Mouse (Mus musculus) midbrain, embryonic 14.5 days (tissue): ENCODE measurements around the gene Plscr1. TPM values are rescaled to one million over a fixed set of nuclear protein-coding genes. Genes with fewer than 3 reads are reported as not detected.

Experiments used
- ATAC-seq: fragments of 200-750 bp; cut with Nextera tagmentation; 2 replicates; pipeline ENCODE4 v1.8.0; 2017; ENCODE audit warnings: moderate number of reproducible peaks, moderate library complexity; ENCODE audit not compliant: low FRiP score, low TSS enrichment
- DNase-seq: peaks from one replicate; pipeline ENCODE4 v3.0.0-alpha.2; 2015
- H3K27ac ChIP-seq: fragments of 300-500 bp; sonication (generic); replicated peaks from 2 replicates; pipeline ENCODE4 v1.5.1; 2014; ENCODE audit warnings: mild to moderate bottlenecking, low read depth, low read length, moderate library complexity
- H3K27me3 ChIP-seq: fragments of 300-500 bp; sonication (generic); 2 replicates; pipeline ENCODE4 v1.6.1; 2014; ENCODE audit warnings: low read length, control low read depth, mixed read lengths; ENCODE audit not compliant: control insufficient read depth, insufficient read depth
- H3K36me3 ChIP-seq: fragments of 300-500 bp; sonication (generic); 2 replicates; pipeline ENCODE4 v1.6.1; 2014; ENCODE audit warnings: low read length, control low read depth; ENCODE audit not compliant: control insufficient read depth, insufficient read depth
- H3K4me1 ChIP-seq: fragments of 300-500 bp; sonication (generic); 2 replicates; pipeline ENCODE4 v1.6.1; 2014; ENCODE audit warnings: mild to moderate bottlenecking, antibody characterized with exemption, low read length, control low read depth; ENCODE audit not compliant: control insufficient read depth, insufficient read depth
- H3K4me2 ChIP-seq: fragments of 300-500 bp; sonication (generic); 2 replicates; pipeline ENCODE4 v1.6.1; 2014; ENCODE audit warnings: mild to moderate bottlenecking, low read length, moderate library complexity
- H3K4me3 ChIP-seq: fragments of 300-500 bp; sonication (generic); replicated peaks from 2 replicates; pipeline ENCODE4 v1.5.1; 2014; ENCODE audit warnings: low read depth, low read length
- H3K9ac ChIP-seq: fragments of 300-500 bp; sonication (generic); replicated peaks from 2 replicates; pipeline ENCODE4 v1.6.1; 2014; ENCODE audit warnings: mild to moderate bottlenecking, low read length, moderate library complexity
- H3K9me3 ChIP-seq: fragments of 300-500 bp; sonication (generic); 2 replicates; pipeline ENCODE4 v1.6.1; 2016; ENCODE audit warnings: low read length, control low read depth, mixed read lengths; ENCODE audit not compliant: control insufficient read depth
- WGBS: fragments of 180-500 bp; shearing (Covaris S2); extraction: QIAGEN DNeasy Blood & Tissue Kit; methylation state at CpG from one replicate; pipeline ENCODE4 v1.1.7; 2014; 5-methylcytosine and 5-hydroxymethylcytosine counted together
- polyA plus RNA-seq: library from polyadenylated mRNA; unstranded; fragments of >200 nt; fragmentation: Nextera tagmentation; extraction: Ambion mirVana; gene quantifications from 2 replicates; pipeline ENCODE4 v1.2.1, GENCODE M21; 2014

The Plscr1 gene
- 7.8 and 10.0 TPM in 2 replicates for polyA plus RNA-seq

GRCm38 (mm10) chr9:92249447-92249852 is at the start of gene Plscr1:
Gene Plscr1, plus strand, starts transcription at chr9:92249750.
- no peaks in the 10 kb centered on the region for H3K9me3 ChIP-seq
- 0 out of 2 replicates have a peak, but pooled peaks cover 9% of the 10 kb centered on the region for H3K4me1 ChIP-seq
- DNase-seq (peak; percentile 6), ATAC-seq (no peak)
- H3K4me2 ChIP-seq: peak within 1 kb of the TSS; percentile 80
- 43% methylated on average over 7 of the region's 7 CpGs for WGBS
- H3K36me3 ChIP-seq: no peaks in the 10 kb centered on the region
- H3K4me3 ChIP-seq: peak within 1 kb of the TSS; percentile 59
- peak within 1 kb of the TSS; percentile 32; the same call in 1 of the 2 replicates for H3K27ac ChIP-seq
- no peaks in the 10 kb centered on the region for H3K27me3 ChIP-seq
- H3K9ac ChIP-seq: peak within 1 kb of the TSS; percentile 56

- WGBS: 86% methylated on average over 2 of the region's 2 CpGs
- H3K27me3 ChIP-seq: no peaks in the 10 kb centered on the region
- H3K9me3 ChIP-seq: no peaks in the 10 kb centered on the region
- H3K27ac ChIP-seq: no peak overlapping the region
- H3K4me3 ChIP-seq: no peak overlapping the region
- no peaks in the 10 kb centered on the region for H3K4me1 ChIP-seq
- DNase-seq (no peak), ATAC-seq (no peak)
- H3K9ac ChIP-seq: no peak overlapping the region
- no peak overlapping the region for H3K4me2 ChIP-seq
- no peaks in the 10 kb centered on the region for H3K36me3 ChIP-seq
These were observed 45.2 kb upstream of the Plscr1 start for GRCm38 (mm10) chr9:92204397-92204796.

- Histone ChIP-seq H3K27me3 (no peaks in the 10 kb centered on the region), H3K4me1 (no peaks in the 10 kb centered on the region), H3K27ac (no peak overlapping the region), H3K4me2 (no peak overlapping the region), H3K36me3 (no peaks in the 10 kb centered on the region), H3K9me3 (no peaks in the 10 kb centered on the region), H3K9ac (no peak overlapping the region), H3K4me3 (no peak overlapping the region)
- 45% methylated on average over 4 of the region's 4 CpGs for WGBS
- peak; percentile 89 for DNase-seq
- ATAC-seq: 0 out of 2 replicates have a peak, but pooled peaks have one; percentile 50
These were observed 42.2 kb upstream of the Plscr1 start for GRCm38 (mm10) chr9:92207307-92207706.

GRCm38 (mm10) chr9:92207757-92208156 is 41.8 kb upstream of the Plscr1 start:
- no peak overlapping the region for H3K27ac ChIP-seq
- ATAC-seq (no peak), DNase-seq (no peak)
- 79% methylated on average over 8 of the region's 8 CpGs for WGBS
- H3K9ac ChIP-seq: no peak overlapping the region
- no peaks in the 10 kb centered on the region for H3K4me1 ChIP-seq
- no peak overlapping the region for H3K4me3 ChIP-seq
- no peaks in the 10 kb centered on the region for H3K36me3 ChIP-seq
- no peaks in the 10 kb centered on the region for H3K9me3 ChIP-seq
- no peak overlapping the region for H3K4me2 ChIP-seq
- no peaks in the 10 kb centered on the region for H3K27me3 ChIP-seq

GRCm38 (mm10) chr9:92209850-92210249 is 39.7 kb upstream of the Plscr1 start:
- no peak for ATAC-seq

GRCm38 (mm10) chr9:92210386-92210967 is 39.1 kb upstream of the Plscr1 start:
- H3K4me3 ChIP-seq: no peak overlapping the region
- no peaks in the 10 kb centered on the region for H3K27me3 ChIP-seq
- peak; percentile 41 for DNase-seq
- no peak for ATAC-seq
- H3K9ac ChIP-seq: no peak overlapping the region
- H3K4me1 ChIP-seq: no peaks in the 10 kb centered on the region
- peak overlapping the region; percentile 60 for H3K27ac ChIP-seq
- WGBS: 74% methylated on average over 7 of the region's 7 CpGs
- no peaks in the 10 kb centered on the region for H3K9me3 ChIP-seq
- H3K4me2 ChIP-seq: no peak overlapping the region
- H3K36me3 ChIP-seq: no peaks in the 10 kb centered on the region

More at GRCm38 (mm10) chr9:92209850-92210249, 39.7 kb upstream of the Plscr1 start:
- Histone ChIP-seq H3K9ac (no peak overlapping the region), H3K27me3 (no peaks in the 10 kb centered on the region), H3K9me3 (no peaks in the 10 kb centered on the region), H3K4me1 (no peaks in the 10 kb centered on the region), H3K27ac (no peak overlapping the region), H3K4me2 (no peak overlapping the region), H3K4me3 (no peak overlapping the region), H3K36me3 (no peaks in the 10 kb centered on the region)
- 57% methylated on average over 3 of the region's 3 CpGs for WGBS
- DNase-seq: peak; percentile 39

- H3K4me1 ChIP-seq: no peaks in the 10 kb centered on the region
- H3K9ac ChIP-seq: no peak overlapping the region
- H3K4me3 ChIP-seq: no peak overlapping the region
- ATAC-seq: no peak
- H3K36me3 ChIP-seq: no peaks in the 10 kb centered on the region
- H3K9me3 ChIP-seq: no peaks in the 10 kb centered on the region
- no peak overlapping the region for H3K27ac ChIP-seq
- no peak for DNase-seq
- no peaks in the 10 kb centered on the region for H3K27me3 ChIP-seq
- 76% methylated on average over 3 of the region's 3 CpGs for WGBS
- H3K4me2 ChIP-seq: no peak overlapping the region
These were observed 38.5 kb upstream of the Plscr1 start for GRCm38 (mm10) chr9:92211048-92211447.

GRCm38 (mm10) chr9:92217484-92217883 is 32.1 kb upstream of the Plscr1 start:
- no peak overlapping the region for H3K4me3 ChIP-seq
- no peak overlapping the region for H3K27ac ChIP-seq
- H3K4me1 ChIP-seq: no peaks in the 10 kb centered on the region
- H3K4me2 ChIP-seq: no peak overlapping the region
- 74% methylated on average over 4 of the region's 4 CpGs for WGBS
- H3K27me3 ChIP-seq: no peaks in the 10 kb centered on the region
- no peaks in the 10 kb centered on the region for H3K9me3 ChIP-seq
- H3K9ac ChIP-seq: no peak overlapping the region
- no peaks in the 10 kb centered on the region for H3K36me3 ChIP-seq
- DNase-seq (peak; percentile 69), ATAC-seq (no peak)

- DNase-seq (no peak), ATAC-seq (no peak)
- 91% methylated on average over 2 of the region's 2 CpGs for WGBS
- Histone ChIP-seq H3K36me3 (no peaks in the 10 kb centered on the region), H3K4me2 (no peak overlapping the region), H3K27me3 (no peaks in the 10 kb centered on the region), H3K27ac (no peak overlapping the region), H3K9me3 (no peaks in the 10 kb centered on the region), H3K4me3 (no peak overlapping the region), H3K4me1 (no peaks in the 10 kb centered on the region), H3K9ac (no peak overlapping the region)
These were observed 31.7 kb upstream of the Plscr1 start for GRCm38 (mm10) chr9:92217896-92218295.
